Mouse (Mus musculus) gastrocnemius, postnatal 4 days (tissue): ENCODE measurements around the gene Ipo7. TPM values are rescaled to one million over a fixed set of nuclear protein-coding genes. Genes with fewer than 3 reads are reported as not detected.
"Not testable (repeated sequence)": the region's sequence is repeated elsewhere in the genome, so short reads cannot be mapped to it uniquely, and the experiment has no call there.

Experiments used
- DNase-seq, 2 experiments: peaks; one replicate each; pipeline ENCODE4 v3.0.0; 2021 to 2022; ENCODE audit warnings: low spot score in 2 of 2, mixed read lengths in 2 of 2
- total RNA-seq, 2 experiments: library from RNA; stranded (reverse); gene quantifications; 2 replicates each; pipeline ENCODE4 v1.2.3; 2021

Gene Ipo7
- total RNA-seq, 2 experiments from 2014 or later, result 88.4 to 88.6 TPM

DNA sequence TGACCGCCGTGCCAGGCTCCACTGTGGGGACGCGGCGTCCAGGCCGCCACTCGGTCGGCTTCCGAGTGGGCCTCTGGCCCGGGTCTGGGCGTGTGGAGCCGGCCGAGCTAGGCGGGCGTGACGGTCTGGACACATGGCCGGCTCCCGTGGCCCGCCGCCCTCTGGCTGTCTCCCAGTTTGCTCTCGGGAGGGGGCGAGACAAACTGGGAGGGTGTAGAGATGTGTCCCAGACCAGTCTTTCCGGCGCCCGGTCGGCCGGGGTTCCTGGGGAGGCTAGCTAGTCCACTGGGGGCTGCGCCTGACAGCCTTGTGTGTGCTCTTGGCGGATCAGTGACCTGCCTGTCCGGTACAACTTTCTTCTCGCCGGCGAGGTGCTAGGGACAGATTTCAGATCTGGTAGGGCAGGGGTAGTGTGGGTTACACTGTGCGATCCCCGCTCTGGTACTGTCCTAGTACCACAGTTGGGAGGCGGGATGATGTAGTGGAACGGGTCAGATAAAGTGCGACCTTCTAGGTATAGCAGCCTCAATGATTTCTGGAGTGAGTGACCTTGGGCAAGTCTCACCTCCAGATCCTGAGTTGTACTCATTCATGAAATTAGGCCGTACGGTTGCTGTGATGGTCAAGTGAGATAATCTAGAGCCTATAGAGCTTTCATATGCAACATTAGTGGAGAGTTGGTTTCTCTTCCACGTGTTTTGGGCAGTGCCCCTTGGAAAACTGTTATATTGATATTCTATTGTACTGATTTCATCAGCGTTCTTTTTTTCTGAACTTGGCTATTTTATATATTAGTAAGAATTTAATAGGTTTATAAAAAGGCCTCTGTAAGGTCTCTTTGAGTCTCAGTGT is 783 bp downstream of the Ipo7 start:
- DNase-seq, result peak; percentile 72 to 83

DNA sequence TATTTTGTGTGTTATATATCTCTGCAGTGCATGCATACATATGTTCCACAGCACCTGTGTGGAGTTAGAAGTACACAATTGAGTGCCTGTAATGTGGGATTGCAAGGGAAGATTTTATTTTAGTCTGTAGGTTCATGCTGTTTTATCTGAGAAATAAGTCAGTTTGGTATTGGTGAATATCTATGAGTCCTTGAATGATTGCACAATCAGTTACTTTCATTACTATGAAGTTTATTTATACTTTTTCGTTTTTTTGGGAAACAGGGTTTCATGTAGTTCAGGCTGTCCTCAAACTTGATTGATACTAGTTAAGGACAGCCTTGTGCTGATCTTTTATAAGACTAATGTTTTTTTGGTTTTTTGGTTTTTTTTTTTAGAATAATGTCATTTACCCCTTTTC is 5.5 kb downstream of the Ipo7 start:
- no peak for DNase-seq

- no peak for DNase-seq
Measured at GRCm38 (mm10) chr7:110026594-110026993, 8.5 kb downstream of the Ipo7 start.

- DNase-seq, result no peak
Measured at GRCm38 (mm10) chr7:110028826-110029225, 10.8 kb downstream of the Ipo7 start.

DNA sequence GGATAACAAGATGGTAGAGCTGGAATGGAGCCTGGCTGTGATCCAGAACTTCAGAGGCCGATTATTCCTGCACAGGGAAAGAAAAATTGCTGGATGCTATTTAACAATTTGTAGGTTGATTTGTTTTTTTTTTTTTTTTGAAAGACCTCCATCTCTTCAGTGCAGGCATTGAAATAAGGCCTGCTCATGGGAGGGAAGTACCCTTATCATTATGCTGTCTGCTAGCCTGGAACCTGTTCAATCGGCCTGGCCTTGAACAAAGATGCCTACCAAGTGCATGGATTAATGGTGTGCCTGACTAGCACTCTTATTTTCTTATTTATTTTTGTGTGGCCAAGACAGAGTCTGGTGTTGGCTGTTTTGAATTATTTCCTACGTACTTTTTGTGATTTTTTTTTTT is 12.3 kb downstream of the Ipo7 start:
- no peak for DNase-seq

DNA sequence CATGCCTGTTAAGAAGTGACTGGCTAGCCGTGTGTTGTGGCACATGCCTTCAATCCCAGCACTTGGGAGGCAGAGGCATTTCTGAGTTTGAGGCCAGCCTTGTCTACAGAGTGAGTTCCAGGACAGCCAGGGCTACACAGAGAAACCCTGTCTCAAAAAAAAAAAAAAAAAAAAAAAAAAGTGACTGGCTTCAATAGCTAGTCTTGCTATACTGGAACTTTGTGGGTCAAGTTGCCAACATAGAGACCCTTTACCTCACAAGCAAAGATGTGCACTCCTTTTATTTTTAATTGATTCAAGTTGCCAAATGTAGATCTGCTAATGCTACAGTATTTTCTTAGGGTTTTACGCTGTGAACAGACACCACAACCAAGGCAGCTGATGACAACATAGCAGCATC is 39.6 kb downstream of the Ipo7 start:
- not testable (repeated sequence) for DNase-seq

DNA sequence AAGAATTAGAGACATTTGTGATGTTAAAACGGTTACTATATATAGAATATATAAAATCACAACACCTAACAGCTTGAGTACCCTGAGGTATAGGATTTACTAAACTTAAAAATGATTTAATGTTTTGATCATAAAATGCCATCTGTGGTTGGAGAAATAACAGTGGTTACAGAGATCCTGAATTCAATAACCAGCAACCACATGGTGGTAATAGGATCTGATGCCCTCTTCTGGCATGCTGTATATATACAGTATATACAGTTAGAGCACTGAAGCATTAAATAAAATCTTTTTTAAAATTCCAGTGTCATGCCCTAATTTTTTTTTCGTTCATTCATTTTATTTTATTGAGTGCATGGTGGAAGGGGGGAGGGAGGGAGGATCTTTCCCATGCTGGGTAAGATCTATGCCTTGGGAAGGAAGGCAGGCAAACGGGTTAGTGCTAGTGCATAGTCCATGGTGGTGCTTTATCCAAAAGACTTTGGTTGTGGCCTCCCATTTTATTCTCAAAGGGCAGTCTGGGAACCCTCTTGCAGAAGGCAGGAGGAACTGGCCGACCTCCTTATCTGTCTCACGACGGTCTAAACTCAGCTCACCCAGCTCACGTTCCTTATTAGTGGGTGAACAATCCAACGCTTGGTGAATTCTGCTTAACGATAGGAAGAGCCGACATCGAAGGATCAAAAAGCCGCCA is 41.2 kb downstream of the Ipo7 start:
- DNase-seq, result peak in 1 of 2 experiments; percentile 12

DNA sequence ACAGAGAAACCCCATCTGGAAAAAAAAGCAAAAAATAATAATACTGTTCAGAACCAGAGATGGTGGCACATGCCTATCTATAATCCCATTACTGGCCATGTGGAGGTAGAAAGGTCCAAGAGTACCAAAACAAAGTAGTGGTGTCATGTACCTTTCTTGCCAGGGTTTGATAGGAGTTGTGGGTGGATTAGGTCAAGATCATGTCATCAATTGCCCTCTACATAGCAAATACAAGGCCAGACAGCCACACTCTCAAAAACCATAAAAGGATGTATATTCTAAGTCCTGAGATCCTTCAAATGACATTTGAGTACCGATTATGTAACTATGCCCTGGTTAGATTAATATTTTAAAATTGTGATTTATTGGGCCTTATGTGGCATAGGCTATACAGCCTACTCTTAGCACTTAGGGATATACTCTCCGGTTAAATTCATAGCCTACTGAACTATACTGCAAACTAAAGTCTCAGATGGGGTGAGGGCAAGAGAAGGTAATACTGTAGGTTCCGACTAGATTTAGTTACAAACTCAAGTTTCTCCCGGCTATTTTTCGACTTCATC is 42.1 kb downstream of the Ipo7 start:
- no peak for DNase-seq

DNA sequence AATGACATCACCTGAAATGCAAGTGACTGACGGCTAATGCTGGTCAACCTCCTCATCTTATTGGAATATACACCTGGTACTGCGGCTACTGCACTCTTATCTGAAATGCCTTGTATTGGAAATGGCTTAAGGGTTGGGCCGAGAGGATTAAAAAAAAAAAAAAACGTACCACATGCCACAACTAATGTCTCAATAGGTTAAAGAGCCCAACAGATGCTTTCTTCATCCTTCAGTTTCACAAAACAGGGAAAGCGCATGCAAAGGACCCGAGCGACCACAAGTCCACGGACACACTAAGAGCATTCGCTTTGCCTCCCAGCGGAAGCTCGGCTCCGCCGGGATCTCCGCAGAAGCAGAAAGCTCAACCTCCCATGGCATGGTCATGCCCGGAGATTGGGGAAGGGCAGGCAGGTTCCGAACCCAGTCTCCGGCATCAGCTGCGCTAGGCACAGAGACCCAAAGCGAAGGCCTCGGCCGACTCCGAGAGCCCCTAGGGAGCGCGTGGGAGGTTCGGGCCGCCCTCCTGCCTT is 42.7 kb downstream of the Ipo7 start:
- DNase-seq, result no peak

GRCm38 (mm10) chr7:110061199-110061751 is 43.2 kb downstream of the Ipo7 start, which contains the start of gene Zfp143:
Zfp143 (plus strand) TSS chr7:110061217.
- peak; percentile 99 to 100 for DNase-seq

GRCm38 (mm10) chr7:110061752-110062273 is 43.7 kb downstream of the Ipo7 start:
- DNase-seq, result peak; percentile 80 to 89

DNA sequence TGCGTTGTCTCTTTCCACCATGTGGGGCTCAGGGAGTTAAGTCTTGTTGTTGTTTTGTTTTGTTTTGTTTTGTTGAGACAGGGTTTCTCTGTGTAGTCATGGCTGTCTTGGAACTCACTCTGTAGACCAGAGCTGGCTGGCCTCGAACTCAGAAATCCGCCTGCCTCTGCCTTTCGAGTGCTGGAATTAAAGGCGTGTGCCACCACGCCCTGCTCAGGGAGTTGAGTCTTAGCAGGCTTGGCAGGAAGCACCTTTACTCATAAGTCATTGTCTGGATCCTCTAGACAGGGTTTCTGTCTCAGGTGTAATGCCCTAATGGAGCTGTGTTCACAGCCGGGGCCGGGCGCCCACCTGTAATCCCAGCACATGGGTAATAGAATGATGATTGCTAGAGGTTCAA is 45.7 kb downstream of the Ipo7 start:
- DNase-seq, result no peak

DNA sequence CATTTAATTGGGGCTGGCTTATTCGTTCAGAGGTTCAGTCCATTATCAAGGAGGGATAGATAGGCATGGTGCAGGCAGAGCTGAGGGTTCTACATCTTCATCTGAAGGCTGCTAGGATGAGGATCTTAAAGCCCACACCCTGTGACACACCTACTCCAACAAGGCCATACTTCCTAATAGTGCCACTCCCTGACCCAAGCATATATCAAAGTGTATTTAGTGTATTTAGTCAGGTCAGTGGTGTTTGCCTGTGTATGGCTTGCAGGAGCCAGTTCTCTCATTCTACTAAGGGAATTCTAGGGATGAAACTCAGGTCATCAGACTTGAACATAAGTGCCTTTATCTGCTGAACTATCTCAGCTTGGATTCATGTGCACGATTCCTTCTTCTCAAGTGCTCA is 51.0 kb downstream of the Ipo7 start:
- no peak for DNase-seq

GRCm38 (mm10) chr7:110078168-110078567 is 60.1 kb downstream of the Ipo7 start:
- DNase-seq, result no peak

GRCm38 (mm10) chr7:110083386-110084165 is 65.5 kb downstream of the Ipo7 start:
- DNase-seq, result peak in 1 of 2 experiments; percentile 58

DNA sequence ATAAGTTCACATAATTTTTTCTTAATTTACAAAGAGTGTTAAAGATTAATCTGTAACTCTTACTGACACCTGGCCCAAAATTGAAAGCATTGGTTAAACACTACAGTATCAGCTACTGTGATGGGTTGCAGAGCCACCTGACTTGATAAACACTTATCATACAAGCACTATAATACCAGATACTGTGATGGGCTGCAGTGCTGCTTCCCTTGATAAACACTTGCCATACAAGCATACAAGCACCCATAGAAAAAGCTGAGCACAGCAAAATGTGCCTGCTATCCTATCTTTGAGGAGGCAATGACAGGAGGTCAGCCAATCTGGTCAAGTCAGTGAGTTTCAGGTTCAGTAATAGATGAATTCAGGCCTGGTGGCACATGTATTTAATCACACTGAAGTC is 67.1 kb downstream of the Ipo7 start:
- no peak for DNase-seq

DNA sequence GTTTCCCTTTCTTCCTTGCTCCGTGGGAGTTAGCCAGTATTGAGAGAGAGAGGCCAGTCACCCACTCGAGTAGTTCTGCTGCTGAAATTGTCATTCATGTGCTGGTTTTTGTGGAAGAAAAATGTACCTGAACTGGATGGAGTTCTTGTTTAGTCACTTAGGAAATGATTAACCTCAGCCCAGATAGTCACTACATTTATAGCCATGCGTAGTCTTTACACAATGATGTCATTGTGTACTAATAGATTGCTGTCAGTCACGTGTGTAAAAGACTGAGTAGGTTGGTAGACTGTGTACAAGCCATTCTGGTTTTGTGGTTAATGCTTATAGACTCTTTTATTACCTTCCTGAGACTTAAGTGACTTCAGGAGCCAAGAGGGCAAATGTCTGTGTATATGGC is 69.8 kb downstream of the Ipo7 start:
- DNase-seq, result no peak

DNA sequence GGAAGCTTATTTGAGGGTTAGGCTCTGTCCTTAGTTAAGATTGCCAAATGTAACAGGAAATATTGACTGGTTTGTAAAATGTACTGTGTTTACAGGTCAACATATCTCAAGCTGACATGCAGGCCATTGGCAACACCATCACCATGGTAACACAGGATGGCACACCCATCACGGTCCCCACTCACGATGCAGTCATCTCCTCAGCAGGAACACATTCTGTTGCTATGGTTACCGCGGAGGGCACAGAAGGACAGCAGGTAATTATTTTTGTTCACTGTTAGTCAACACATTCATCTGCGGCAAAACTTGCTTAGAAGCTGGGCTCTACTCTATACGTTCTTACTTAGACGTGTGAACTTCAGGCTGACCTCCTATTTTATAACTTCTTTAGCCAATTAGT is 73.6 kb downstream of the Ipo7 start:
- DNase-seq, result no peak

DNA sequence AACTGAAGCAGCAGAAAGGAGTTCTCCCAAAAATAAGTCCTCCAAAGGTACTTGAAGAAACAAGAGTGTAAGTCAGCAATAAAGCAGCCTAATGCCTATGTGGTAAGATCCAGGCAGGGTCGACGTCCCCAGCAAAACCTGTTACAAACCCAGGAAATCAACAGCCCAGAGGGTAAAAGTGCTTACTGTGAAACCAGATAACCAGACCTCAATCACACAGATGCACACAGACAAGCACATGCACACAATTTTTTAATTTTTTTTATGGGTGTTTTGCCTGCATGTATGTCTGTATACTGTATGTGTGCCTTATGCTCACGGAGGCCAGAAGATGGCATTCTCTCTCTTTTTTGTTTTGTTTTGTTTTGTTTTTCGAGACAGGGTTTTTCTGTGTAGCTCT is 78.3 kb downstream of the Ipo7 start:
- no peak for DNase-seq

DNA sequence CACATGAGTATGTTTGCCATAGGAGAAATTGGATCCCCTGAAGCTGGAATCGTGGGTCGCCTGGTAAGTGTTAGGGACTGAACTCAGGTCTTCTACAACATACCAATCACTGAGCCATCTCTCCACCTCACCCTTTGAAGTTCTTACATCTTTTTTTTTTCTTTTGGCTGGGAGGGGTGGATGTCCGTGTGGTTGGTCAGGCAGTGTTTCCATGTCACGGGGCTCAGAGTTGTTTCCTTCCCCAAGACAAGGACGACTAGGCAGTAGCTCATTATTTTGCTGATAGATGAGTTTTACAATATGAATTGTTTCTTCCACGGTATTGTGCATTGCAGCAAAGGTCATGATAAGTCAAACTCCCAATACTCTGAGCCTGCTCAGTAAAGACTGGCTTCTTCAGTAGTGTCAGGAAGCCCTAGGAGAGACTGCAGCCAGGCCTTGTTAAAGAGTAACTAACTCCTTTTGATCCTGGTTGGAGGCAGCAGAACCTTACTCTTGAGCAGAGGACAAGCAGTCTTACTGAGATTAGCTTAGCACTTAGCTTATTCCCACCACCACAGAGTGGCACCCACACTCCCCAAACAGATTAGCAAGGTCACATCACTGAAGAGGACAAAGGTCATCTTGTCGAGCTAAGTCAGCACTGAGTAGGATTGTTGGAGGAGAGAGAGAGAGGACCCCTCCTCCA is 79.2 kb downstream of the Ipo7 start:
- no peak for DNase-seq
